Mouse (Mus musculus) T-helper 1 cell (primary cell): ENCODE measurements around the gene Asap3.

Experiments used
- in situ Hi-C: fragments of 300-600 bp; cut with MboI, MseI; formaldehyde crosslinking; loops from one replicate; pipeline ENCODE4 v1.15.1; 2025; ENCODE audit warnings: high pct_unique_total_duplicates

Asap3 gene

GRCm38 (mm10) chr4:136249780-136250179 is 43.6 kb downstream of the Asap3 start:
- in situ Hi-C loops: no loop called here

- in situ Hi-C loops: no loop called here
Measured at GRCm38 (mm10) chr4:136255919-136256318, 49.8 kb downstream of the Asap3 start.

DNA sequence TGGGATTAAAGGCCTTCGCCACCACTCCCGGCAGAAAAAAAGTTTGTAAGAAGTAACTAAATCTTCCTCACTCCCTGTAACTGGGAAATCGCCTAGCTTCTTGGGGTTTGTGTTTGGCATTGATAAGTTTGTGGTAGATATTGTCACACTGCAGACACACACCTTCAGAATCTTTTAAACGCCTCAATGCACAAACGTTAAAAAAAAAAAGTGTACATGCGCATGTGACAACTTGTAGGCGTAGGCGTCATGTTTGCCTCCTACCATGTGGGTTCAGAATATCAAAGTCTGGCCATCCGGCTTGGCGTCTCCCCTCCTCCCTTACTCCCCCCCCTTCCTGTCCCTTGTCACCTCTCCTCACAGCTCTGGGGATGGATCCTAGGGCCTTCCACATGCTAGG is 50.5 kb downstream of the Asap3 start:
- in situ Hi-C loops: no loop called here

DNA sequence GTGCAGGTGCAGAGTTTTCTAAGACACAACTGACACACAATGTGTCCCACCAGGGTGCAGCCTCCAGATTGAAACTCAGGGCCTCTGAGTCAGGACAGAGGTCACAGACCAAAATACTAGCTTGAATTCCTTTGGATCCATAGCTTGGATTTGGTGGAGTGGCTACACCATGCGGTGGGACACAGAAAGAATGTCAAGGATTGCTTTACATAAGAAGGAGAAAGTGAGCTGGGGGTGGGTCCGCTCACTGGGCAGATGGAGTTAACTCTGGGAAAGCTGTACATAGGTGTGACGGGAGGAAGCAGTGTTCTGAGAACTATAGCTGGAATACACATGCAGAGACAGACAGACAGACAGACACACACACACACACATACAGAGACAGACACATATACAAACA is 53.8 kb downstream of the Asap3 start:
- in situ Hi-C loops: no loop called here

DNA sequence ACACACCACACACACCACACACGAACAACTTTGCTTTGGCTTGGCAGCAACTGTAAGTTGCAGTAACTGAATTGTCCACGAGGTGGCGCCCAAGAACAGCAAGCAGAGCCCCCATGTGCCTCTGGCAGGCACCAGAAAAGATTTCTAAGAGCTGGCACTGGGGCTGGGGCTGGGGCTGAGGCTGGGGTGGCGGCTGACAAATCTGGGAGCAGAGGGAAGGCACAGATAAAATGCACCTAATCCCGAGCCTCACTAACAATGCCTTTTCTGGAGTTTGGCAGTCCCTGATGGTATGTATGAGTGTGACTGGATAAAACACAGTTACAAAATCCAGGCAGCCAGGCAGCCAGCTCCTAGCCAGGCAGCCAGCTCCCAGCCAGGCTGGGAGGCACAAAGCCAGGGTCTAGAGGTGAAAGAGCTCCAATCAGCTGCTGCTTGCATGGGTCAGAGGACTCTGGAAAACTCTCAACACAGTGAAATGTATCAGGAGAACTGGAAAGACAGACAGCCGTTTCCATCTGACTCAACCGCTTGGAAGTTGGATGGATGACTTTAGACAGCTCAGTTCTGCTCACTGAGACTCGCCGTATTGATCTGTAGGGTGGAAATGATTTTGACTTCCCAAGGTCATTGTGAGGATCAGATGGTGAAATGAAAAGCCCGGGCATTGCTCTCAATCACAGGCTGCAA is 54.5 kb downstream of the Asap3 start:
- in situ Hi-C loops: no loop called here

DNA sequence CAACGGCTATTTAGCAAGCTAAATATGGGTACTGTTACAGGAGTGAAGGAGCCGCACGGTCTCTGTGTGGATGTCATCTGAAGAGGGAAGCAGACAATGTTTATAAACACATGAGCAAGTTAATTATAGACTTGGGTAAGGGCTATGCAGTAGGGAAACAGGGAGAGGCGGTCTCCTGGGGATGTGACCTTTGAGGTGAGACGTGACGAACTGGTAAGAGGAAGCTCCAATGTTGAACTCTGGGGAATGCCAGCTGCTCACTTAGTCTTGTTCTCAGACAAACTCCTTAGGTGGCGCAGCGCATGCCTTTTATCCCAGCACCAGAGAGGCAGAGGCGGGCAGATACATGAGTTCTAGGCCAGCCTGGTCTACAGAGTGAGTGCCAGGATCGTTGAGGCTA is 55.7 kb downstream of the Asap3 start:
- in situ Hi-C loops: no loop called here

DNA sequence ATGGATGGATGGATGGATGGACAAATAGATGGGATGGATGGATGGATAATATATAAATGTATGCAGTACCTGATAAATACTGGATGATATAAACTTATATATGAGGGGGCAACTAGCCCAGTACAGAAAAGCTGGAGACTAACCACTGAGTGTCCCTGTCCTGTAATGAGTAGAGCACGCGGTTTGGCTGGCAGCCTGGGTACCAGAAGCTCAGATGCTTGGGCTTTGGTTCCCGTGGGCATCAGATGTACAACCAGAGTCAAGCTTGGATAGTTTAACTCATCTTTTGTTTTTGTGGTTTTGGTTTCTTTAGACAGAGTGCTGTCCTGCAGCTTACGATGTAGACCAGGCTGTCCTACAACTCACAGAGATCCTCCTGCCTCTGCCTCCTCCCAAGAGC is 57.4 kb downstream of the Asap3 start:
- in situ Hi-C loops: no loop called here

GRCm38 (mm10) chr4:136266716-136267343 is 60.7 kb downstream of the Asap3 start:
- in situ Hi-C loops: no loop called here

DNA sequence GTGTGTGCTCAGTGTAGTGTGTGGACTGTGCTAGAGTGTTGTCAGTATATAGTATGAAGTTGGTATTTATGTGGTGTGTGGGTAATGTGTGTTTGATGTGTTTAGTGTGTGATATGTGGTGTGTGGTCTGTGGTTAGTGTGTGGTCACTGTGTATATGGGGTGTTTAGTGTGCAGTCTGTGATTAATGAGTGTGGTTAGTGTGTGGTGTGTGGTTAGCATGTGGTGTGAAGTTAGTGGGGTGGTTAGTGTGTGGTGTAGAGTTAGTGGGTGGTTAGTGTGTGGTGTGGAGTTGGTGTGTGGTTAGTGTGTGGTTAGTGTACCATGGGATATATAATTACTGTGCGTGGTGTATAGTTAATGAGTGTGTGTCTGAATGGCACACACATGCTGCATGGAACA is 62.7 kb downstream of the Asap3 start:
- in situ Hi-C loops: no loop called here

- in situ Hi-C loops: no loop called here
Measured at GRCm38 (mm10) chr4:136270648-136271047, 64.5 kb downstream of the Asap3 start.

GRCm38 (mm10) chr4:136281097-136281496 is 74.9 kb downstream of the Asap3 start:
- in situ Hi-C loops: no loop called here

GRCm38 (mm10) chr4:136281611-136282010 is 75.4 kb downstream of the Asap3 start:
- in situ Hi-C loops: no loop called here

DNA sequence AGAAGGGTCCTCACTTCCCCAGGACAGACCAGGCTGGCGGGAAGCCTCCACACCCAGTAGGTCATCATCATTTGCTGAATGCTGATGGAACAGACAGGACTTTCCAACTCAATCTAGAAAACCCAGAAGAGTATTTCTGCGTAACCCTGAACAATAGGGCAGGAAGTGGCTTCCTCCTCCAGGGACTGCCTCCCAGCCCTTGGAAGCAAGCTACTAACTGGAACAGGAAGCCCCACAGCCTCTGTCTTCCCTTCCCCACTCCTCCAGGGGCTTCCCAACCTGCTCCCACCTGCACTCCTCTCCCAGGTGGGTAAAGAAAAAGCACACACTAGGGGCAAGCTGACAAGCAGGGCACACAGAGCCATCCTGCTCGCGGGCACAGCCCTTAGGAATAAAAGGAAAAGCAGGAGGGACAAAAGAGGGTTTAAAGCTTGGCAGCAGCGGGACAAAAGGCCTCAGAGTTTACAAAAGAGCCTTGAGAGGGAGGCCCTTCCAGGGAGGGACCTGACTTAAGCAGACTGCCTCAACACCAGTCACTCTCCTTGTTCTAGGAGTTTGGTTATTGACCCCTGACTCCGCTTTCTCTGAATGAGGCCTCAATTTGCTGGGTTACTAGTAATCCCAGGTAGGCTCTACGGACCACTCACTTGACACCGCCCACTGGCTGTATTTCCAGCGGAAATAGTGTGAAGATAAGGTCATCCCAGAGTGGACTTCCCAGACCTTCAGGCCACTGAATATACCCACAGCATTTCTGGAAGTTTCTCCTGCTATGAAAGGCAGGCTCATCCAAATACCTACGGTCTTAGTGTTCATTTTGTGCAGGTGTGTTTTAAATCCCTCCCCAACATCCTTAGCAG is 76.7 kb downstream of the Asap3 start:
- in situ Hi-C loops: no loop called here

DNA sequence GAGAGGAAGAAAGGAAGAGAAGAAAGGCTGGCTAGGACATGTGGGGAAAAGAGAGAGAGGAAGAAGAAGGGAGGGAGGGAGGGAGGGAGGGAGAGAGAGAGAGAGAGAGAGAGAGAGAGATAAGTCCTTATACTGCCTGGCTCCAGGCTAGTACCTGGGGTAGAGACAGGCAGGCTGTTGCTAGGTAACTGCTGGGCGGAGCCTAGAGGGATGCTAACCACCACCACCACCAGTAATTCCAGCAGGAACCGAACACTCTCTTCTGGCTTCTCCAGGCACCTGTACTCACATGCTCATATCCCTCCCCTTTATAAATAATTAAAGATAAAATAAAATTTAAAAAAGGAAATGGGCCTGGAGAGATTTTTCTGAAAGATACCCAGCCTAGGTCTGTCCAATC is 77.6 kb downstream of the Asap3 start:
- in situ Hi-C loops: no loop called here

- in situ Hi-C loops: no loop called here
Measured at GRCm38 (mm10) chr4:136284455-136284854, 78.3 kb downstream of the Asap3 start, which contains the start of gene Zfp46. TSS of gene Zfp46 (plus strand) at chr4:136284683.

DNA sequence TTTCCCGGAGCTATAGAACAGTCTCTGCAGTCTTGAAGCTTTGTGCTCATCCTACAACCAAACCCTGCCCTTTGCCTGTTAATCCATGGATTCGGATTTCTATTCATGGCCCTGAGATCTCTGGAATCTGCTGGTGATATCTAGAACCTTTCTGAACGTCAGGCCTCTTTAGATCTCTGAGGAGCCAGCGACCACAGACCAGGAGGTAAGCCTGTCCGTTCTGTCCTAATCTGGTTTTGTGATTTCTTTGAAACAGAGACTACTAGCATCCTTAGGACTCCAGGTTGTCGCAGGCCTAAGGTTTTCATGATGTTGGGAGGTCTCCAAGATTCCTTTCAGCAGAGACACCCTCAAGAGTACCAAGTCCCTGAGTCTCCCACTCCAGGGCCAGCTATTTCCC is 78.7 kb downstream of the Asap3 start:
- in situ Hi-C loops: no loop called here

DNA sequence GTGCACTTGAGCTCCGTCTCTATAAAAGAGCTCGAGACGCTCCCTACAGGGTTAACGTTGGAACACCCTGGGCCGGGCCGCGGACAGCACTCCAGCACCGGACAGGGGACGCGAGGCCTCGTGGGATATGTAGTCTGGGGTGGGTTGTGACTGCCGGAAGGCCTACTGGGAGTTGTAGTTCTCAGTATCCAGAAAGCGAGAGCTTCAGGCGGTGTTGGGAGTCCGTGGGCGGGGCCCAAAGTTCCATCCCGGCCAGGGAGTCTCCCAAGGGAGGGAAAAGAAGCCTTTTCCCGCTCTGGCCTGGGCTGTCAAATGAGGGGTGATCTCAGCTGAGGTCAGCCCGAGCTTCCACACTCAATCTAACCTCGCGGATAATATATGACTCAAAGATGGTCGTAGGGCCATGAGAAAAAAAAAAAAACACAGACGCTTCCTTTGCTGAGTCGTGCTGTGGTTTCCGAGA is 79.2 kb downstream of the Asap3 start:
- in situ Hi-C loops: no loop called here

DNA sequence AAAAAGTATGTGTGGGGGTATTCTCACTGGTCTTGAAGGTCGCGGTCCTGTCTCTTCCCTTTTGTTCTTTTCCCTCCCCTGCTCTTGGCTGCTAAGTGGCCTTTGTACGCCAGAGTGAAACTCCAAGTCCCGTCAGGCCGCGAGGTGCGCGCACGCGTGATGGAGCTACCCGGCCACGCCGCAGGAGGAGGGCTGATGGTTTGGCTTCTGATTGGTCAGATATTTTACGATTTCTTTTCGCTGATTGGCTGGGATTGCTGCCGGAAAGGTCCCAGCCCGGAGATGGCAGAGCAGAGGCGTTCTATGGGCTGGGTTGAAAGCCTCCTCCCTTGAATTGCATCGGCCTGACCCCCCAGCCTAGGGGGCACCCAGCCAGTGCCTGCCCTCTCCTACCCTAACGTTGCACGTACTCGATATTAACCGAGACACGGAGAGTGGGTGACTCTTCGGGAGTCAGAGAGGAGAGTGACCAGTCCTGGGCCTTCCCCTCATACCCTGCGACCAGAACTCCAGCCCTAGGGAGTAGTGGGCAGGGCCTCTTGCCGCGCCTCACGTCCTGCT is 79.7 kb downstream of the Asap3 start:
- in situ Hi-C loops: no loop called here

DNA sequence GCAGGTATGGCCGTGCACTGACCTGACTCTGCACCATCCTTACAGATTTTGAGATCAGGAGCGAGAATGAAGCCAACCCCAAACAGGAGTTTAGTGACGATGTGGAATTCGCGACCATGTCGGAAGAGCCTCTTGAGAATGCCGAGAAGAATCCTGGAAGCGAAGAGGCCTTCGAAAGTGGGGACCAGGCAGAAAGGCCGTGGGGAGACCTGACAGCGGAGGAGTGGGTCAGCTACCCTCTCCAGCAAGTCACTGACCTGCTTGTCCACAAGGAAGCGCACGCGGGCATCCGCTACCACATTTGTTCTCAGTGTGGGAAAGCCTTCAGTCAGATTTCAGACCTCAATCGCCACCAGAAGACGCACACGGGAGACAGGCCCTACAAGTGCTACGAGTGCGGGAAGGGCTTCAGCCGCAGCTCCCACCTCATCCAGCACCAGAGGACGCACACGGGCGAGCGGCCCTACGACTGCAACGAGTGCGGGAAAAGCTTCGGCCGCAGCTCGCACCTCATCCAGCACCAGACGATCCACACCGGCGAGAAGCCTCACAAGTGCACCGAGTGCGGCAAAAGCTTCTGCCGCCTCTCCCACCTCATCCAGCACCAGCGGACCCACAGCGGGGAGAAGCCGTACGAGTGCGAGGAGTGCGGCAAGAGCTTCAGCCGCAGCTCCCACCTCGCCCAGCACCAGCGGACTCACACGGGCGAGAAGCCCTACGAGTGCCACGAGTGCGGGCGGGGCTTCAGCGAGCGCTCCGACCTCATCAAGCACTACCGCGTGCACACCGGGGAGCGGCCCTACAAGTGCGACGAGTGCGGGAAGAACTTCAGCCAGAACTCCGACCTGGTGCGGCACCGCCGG is 84.0 kb downstream of the Asap3 start:
- in situ Hi-C loops: no loop called here

DNA sequence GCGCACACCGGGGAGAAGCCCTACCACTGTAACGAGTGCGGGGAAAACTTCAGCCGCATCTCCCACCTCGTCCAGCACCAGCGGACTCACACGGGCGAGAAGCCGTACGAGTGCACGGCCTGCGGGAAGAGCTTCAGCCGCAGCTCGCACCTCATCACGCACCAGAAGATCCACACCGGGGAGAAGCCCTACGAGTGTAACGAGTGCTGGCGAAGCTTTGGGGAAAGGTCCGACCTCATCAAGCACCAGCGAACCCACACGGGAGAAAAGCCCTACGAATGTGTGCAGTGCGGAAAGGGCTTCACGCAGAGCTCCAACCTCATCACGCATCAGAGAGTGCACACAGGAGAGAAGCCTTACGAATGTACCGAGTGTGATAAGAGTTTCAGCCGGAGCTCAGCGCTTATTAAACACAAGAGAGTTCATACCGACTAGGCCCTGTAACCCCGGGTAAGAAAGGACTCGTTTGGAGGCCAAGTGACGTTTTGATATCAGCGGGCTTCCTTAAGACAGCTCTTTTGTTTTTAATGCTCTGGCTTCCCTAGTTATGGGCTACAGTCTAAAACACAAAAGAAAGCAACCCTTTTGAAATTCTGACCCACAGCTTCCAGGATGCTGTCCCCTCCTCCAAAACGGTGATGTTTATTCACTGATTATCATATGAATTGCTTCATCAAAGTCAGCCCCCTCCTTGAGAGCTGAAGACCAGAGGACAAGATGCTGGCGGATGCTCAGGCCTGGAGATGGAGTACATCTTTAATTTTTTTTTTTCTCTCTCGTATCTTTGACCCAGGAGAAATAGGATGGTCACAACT is 84.8 kb downstream of the Asap3 start:
- in situ Hi-C loops: no loop called here
